Mouse (Mus musculus) macrophage (primary cell): ENCODE measurements around the gene Faim2. TPM values are rescaled to one million over a fixed set of nuclear protein-coding genes. Genes with fewer than 3 reads are reported as not detected.

ENCODE experiments used
- H3K27ac ChIP-seq: fragments of 350-480 bp; formaldehyde crosslinking; 2 replicates; pipeline ENCODE4 v1.9.0; 2021
- H3K36me3 ChIP-seq: fragments of 350-480 bp; formaldehyde crosslinking; 2 replicates; pipeline ENCODE4 v1.9.0; 2021; ENCODE audit errors: inconsistent target
- H3K4me3 ChIP-seq: fragments of 350-480 bp; formaldehyde crosslinking; 2 replicates; pipeline ENCODE4 v1.9.0; 2021; ENCODE audit errors: inconsistent target
- H3K79me2 ChIP-seq: fragments of 350-480 bp; formaldehyde crosslinking; 2 replicates; pipeline ENCODE4 v1.9.0; 2021; ENCODE audit errors: inconsistent target
- WGBS: methylation state at CpG from one replicate; pipeline ENCODE4 v1.1.7; 2026; ENCODE audit warnings: inconsistent platforms; ENCODE audit not compliant: missing documents; 5-methylcytosine and 5-hydroxymethylcytosine counted together
- polyA plus RNA-seq: library from polyadenylated mRNA; stranded (reverse); fragments of 250-400 nt; gene quantifications from 3 replicates; pipeline ENCODE4 v1.2.4, GENCODE M21; 2018; ENCODE audit warnings: inconsistent platforms

Gene Faim2
- polyA plus RNA-seq, 1 experiment from 2014 or later = not detected

DNA sequence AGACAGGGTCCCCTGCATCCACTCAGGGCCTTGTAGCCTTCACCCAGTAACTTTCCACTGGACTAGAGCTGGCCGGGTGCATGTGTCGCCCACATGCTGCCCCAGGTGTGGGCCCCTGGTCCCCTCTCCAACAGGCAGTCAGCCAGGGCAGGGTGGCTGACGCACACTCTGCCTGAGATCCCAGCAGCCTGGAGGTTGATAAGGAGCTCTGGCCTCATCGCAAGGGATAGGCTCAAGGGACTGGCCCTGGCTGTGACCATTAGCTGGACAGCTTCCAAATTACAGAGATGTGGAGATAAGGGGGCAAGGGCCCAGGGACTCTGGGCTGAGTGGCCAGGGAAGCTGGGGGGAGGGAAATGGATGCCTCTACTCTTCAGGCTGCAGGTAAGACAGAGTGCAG is 29.2 kb downstream of the Faim2 start:
- WGBS = 76% methylated on average over 4 of the region's 4 CpGs
- no peaks in the 10 kb centered on the region for H3K79me2 ChIP-seq
- no peak overlapping the region for H3K27ac ChIP-seq
- H3K4me3 ChIP-seq = no peak overlapping the region
- no peaks in the 10 kb centered on the region for H3K36me3 ChIP-seq

DNA sequence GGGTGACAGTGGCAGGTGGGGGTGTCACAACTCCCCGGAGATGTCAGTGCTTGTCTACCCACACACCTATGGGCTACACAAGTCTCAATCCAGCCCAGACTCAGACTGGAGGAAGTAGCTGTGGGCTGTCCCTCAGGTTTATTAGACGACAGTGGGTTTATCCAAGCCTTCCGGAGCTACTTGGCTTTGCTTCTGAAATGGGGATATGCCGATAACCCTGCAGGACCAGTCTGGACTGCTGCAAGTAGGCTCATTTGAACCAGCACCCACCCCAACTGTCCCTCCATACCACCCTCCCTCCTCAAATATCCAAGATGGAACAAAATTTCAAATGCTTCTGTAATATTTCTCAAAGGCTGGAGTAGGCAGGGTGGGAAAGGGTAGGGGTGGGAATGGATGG is 29.6 kb downstream of the Faim2 start:
- no peaks in the 10 kb centered on the region for H3K36me3 ChIP-seq
- no peak overlapping the region for H3K27ac ChIP-seq
- no peak overlapping the region for H3K4me3 ChIP-seq
- H3K79me2 ChIP-seq = no peaks in the 10 kb centered on the region
- WGBS = 77% methylated on average over 4 of the region's 4 CpGs

DNA sequence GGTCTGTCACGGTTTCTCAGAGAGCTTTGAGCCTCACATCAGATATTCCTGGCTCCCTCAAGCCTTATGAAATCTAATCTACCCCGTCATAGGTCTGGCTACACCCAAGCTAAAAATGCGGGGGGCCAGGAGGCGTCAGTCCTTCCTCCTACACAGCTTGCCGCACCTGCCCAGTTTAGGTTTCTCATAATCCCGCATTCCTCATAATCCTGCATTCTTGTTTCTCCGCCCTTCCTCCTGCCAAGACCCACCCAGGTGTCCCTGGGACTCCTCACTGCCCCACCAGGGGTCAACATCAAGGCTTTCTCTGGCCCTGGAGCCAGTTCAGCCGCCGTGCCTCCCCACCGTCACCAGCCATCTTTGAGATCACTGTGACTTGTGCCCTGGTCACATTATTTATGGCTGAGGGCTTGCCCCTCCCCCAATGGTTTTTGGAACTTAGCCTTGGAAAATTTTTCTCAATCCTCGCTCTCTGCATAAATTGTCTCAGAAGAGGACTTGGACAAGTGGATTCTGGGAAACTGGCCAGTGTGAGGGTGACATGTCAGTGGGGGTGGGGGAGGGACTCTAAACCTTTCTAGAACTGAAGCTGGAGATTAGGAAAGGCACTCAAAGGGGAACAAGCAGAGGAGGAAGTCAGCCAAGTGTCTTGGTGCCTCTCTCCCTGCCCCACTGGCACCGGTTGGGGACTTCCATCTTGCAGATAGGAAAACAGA is 30.3 kb downstream of the Faim2 start:
- Histone ChIP-seq H3K36me3 (no peaks in the 10 kb centered on the region), H3K4me3 (no peak overlapping the region), H3K27ac (no peak overlapping the region), H3K79me2 (no peaks in the 10 kb centered on the region)
- 32% methylated on average over 12 of the region's 12 CpGs for WGBS

DNA sequence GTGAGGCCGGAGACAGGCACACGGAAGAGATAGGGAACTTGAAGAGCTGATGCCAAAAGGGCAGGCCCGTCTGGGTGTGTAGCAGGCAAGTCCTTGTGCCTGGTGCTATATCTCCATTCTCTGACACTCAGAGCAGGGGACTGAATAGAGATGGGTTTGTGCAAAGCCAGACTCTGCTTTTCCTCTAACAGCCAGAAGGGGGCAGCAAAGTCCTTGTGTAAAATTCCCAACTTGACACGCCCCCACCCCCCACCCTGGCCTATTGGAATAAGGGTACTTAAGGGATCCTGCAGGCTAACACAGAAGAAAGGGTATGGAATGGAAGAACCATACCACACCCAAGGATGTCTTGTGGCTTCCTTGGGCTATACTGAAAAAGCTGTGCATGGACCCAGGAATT is 30.9 kb downstream of the Faim2 start:
- Histone ChIP-seq H3K27ac (no peak overlapping the region), H3K4me3 (no peak overlapping the region), H3K79me2 (no peaks in the 10 kb centered on the region), H3K36me3 (no peaks in the 10 kb centered on the region)
- WGBS = 24% methylated on average over 4 of the region's 4 CpGs

DNA sequence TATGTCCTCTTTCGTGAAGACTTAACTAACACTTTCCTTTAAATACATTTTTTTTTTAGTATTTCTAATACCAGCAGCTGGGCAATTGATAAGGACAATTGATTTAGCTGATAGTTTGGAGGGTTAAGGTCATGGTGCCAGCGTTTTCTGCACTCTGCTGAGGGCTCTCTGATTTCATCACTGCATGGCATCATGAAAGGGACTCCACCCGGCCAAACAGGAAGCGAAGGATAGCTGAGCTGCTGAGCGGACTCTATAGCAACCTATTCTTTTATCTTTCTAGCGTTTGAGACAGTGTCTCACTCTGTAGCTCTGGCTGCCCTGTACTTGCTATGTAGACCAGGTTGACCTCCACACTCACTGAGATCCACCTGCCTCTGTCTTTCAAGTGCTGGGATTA is 43.2 kb downstream of the Faim2 start:
- H3K27ac ChIP-seq = no peak overlapping the region
- H3K4me3 ChIP-seq = no peak overlapping the region
- H3K79me2 ChIP-seq = no peaks in the 10 kb centered on the region
- no peaks in the 10 kb centered on the region for H3K36me3 ChIP-seq
- WGBS = 40% methylated on average over 6 of the region's 6 CpGs

DNA sequence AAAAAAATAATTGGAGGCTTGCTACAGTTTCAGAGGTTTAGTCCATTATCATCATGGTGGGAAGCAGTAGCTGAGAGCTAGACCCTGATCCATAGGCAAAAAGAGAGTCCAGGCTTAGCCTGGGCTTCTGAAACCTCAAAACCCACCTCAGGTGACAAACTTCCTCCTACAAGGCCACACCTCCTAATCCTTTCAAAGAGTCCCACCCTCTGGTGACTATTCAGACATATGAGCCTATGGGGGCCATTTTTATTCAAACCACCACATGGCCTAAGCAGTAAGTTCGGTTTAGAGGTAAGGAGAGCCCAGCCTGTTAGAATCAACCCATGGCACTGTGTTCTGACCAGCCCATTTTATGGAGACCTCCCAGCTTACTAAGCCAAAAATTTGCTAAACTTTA is 52.2 kb downstream of the Faim2 start:
- WGBS = 88% methylated on average over 1 of the region's 1 CpGs
- no peak overlapping the region for H3K4me3 ChIP-seq
- no peaks in the 10 kb centered on the region for H3K79me2 ChIP-seq
- H3K36me3 ChIP-seq = no peaks in the 10 kb centered on the region
- H3K27ac ChIP-seq = no peak overlapping the region

DNA sequence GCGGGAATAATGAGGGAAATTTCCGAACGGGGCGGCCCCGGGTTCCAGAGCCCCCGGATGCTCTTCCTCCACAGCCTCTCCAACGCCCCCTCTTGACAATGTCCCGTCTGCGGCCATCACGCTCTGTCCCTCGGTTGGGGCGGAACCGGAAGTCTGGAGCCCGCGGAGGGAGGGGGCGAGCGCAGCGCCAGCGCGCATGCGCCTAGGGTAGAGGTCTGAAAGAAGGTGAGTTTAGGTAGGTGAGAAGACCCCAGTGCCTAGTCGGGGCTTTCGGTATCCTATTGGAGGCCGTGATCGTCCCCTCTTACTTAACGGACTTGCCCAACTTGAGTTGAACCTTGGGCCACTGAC is 53.4 kb downstream of the Faim2 start, which contains the start of gene Bcdin3d:
Gene Bcdin3d (minus strand): TSS at position 155 of the 351 bp plus-strand sequence.
- no peaks in the 10 kb centered on the region for H3K79me2 ChIP-seq
- WGBS = under 1% methylated on average over 26 of the region's 26 CpGs
- peak within 1 kb of the TSS; percentile 45 for H3K27ac ChIP-seq
- H3K36me3 ChIP-seq = no peaks in the 10 kb centered on the region
- peak within 1 kb of the TSS; percentile 71 for H3K4me3 ChIP-seq

DNA sequence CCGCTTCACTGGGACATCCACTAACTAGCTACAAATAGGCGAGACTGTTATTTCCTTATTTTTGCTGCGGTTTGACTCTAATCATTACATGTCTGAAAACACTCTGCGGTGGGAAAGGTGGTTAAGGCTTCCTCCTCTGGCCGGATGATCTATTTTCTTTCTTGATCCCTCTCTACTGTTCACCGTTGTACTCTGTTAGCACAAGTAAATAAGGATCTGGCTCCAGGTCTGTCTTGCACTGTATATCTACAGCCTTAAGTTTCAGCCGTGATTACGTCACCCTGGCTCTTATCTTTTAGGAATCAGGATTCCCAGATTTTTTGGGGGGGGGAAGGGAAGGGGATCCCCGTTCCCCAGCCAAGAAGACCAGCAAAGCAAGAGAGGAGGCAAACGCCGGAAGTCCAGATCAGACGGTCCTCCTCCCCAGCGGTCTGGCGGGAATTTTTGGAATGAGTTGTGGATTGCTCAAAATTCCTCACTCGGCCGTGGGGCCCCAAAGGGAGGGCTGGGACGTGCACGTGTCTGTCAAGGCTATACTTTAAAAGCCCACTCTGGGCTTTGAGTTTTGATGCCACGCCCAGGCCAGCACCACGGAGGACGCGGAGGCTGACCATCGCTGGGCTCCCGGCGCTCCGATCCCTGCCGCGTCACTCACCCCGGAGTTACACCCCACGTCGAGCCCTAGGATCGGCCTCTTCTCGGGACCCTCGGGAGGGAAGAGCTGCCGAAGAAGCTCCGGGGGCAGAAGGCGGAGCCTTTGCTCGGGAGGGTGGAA is 54.0 kb downstream of the Faim2 start:
- WGBS = 1% methylated on average over 38 of the region's 38 CpGs
- Histone ChIP-seq H3K4me3 (peak overlapping the region; percentile 71), H3K36me3 (no peaks in the 10 kb centered on the region), H3K79me2 (no peaks in the 10 kb centered on the region), H3K27ac (peak overlapping the region; percentile 45)

DNA sequence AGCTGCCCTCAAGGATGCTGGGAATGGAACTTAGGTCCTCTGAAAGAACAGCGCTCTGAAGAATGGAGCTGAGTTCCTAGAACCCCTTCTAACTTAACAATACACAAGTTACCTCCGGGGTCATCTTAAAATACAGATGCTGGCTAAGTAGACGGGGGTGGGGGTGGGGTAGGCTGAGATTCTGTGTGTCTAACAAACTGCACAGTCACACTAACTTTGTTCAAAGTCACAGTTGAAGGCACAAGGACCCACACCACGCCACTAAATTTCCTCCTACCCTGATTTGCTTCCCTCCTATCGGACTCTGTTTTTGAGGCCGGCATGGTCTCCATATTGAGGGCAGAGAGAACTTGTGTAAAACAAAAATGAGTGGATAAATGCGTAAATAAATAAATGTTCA is 55.0 kb downstream of the Faim2 start:
- no peak overlapping the region for H3K27ac ChIP-seq
- no peak overlapping the region for H3K4me3 ChIP-seq
- H3K79me2 ChIP-seq = no peaks in the 10 kb centered on the region
- H3K36me3 ChIP-seq = no peaks in the 10 kb centered on the region
- WGBS = 75% methylated on average over 7 of the region's 7 CpGs

DNA sequence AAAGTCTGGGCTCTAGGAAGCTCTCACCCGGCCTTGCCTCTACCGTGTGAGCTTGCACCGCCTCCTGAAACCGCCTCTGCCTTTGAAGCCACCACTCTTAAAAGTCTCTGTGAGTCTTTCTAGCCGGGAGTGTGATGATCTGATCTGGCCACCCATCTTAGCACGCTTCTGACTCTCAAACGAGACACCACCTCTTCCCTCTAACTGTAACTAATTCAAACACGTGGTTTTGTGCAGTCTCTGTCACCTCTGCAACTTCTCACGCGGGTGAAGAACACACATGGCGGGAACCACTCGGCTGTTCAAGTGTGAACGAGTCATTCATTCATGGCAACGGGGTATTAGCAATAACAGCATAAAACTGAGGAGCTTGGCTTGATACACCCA is 56.3 kb downstream of the Faim2 start:
- no peaks in the 10 kb centered on the region for H3K79me2 ChIP-seq
- H3K27ac ChIP-seq = no peak overlapping the region
- H3K4me3 ChIP-seq = no peak overlapping the region
- H3K36me3 ChIP-seq = no peaks in the 10 kb centered on the region
- 81% methylated on average over 14 of the region's 14 CpGs for WGBS

DNA sequence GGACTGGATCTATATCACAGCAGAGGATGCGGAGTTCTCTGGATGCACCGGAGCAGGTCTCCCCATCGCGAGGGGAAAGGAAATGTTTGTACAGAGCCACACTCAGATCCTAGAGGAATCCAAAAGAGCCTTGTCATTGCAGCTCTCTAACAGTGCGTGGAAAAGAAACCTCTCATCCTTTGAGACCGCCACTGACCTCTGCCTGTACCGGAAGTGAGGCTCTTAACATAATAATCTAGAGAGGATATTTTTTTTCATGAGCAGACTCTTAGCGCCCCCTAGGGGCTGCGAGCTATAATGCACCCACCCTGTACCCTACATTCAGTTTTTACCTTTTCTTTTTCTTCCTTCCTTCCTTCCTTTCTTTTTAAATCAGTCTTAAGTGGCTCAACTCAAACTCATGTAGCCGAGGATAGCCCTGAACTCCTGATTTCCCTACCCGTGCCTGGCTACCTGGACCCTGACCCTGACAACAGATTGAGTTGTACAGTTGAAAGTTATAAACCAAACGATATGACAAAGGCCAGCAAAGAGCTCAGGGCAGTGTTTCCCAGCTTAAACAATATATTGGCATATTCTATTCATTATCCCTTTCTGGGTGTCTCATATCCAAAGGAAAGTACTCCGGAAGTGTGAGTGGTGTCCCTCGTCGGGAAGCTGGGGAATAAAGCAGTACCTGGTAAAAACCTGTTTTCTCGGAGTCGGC is 56.8 kb downstream of the Faim2 start:
- Histone ChIP-seq H3K36me3 (no peaks in the 10 kb centered on the region), H3K27ac (no peak overlapping the region), H3K79me2 (no peaks in the 10 kb centered on the region), H3K4me3 (no peak overlapping the region)
- WGBS = 61% methylated on average over 17 of the region's 17 CpGs

DNA sequence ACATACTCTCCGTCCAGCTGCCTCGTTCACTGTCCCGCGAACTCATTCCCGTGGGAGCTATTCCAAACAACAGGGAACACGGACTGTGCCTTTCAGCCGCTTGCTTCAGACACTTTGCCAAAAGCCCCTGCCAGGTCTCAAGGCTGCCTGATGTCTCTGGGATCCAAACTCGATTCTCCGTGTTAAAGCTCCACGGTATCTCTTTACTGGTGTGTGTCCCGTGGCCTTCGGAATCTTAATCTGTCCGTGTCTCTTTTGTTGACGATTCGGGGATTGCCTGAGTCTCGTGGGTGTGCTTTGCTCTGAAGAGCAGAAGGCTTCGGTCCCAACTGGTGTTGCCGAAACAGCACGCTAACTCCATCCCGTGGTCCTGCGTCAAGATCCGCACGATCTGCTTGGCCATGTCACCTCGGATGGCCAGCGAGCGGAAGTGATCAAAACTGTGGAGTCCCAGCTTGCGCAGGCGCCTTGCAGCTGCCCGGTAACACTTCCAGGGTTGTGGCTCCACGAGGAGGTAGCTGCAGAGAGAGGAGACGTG is 57.7 kb downstream of the Faim2 start:
- Histone ChIP-seq H3K79me2 (no peaks in the 10 kb centered on the region), H3K4me3 (no peak overlapping the region), H3K36me3 (no peaks in the 10 kb centered on the region), H3K27ac (no peak overlapping the region)
- WGBS = 92% methylated on average over 25 of the region's 31 CpGs

DNA sequence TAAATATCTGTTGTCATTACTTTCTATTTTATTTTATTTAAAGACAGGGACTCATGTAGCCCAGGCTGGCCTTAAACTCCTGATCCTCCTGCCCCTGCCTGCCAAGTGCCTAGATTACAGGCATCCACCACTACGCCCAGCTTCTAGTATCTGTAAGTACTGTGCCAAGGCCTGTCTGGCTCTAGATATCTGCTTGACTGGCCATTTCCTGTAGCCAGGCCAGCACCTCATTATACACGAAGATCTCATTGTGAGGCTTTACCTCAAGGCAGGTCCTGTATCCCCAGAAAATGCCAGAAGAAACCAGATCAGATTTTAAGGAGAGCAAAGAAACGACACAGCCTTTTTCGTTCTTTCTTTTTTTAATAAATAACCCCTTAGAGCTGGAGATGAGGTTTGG is 58.2 kb downstream of the Faim2 start:
- no peak overlapping the region for H3K4me3 ChIP-seq
- WGBS = 95% methylated on average over 4 of the region's 4 CpGs
- no peak overlapping the region for H3K27ac ChIP-seq
- no peaks in the 10 kb centered on the region for H3K36me3 ChIP-seq
- no peaks in the 10 kb centered on the region for H3K79me2 ChIP-seq

DNA sequence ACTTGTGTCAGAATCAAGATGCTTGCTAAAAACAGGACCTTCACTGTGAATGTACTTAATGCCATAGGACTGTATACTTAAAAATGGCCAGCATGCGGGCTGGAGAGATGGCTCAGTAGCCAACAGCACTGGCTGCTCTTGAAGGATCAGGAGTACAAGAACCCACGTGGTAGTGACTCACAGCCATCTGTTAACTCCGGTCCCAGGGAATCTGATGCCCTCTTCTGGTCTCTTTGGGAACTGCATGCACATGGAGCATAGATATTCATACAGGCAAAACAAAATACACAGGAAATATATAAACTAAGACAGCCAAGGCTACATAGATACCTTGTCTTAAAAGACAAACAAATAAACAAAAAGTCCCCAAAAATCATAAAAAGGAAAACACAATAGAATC is 58.9 kb downstream of the Faim2 start:
- no peak overlapping the region for H3K27ac ChIP-seq
- H3K79me2 ChIP-seq = no peaks in the 10 kb centered on the region
- H3K4me3 ChIP-seq = no peak overlapping the region
- no peaks in the 10 kb centered on the region for H3K36me3 ChIP-seq
- WGBS = 39% methylated on average over 3 of the region's 3 CpGs

DNA sequence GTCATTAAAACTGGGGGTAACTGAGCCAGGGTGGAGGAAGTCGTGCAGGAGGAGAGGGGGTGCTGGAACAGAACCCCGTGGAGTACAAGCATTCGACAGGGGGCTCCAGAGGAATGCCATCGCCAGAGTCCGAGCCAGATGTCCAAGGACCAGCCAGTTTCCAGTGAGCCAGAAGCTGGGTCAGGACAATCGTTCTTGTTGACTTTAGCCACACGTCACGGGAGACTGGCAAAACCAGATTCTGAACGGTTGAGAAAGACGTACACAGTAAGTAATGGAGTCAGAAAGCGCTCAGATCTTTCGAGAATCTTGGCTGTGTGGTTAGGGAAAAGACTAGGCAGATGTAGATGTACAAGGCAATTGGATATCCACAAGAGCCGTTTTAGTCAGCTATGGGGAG is 64.8 kb downstream of the Faim2 start:
- Histone ChIP-seq H3K4me3 (no peak overlapping the region), H3K36me3 (no peaks in the 10 kb centered on the region), H3K27ac (no peak overlapping the region), H3K79me2 (no peaks in the 10 kb centered on the region)
- 83% methylated on average over 13 of the region's 13 CpGs for WGBS
